Mouse (Mus musculus) midbrain, embryonic 13.5 days (tissue): ENCODE results near the gene Umad1. TPM values are rescaled to one million over a fixed set of nuclear protein-coding genes. Genes with fewer than 3 reads are reported as not detected.

Source experiments
- ATAC-seq: fragments of 200-750 bp; cut with Nextera tagmentation; 2 replicates; pipeline ENCODE4 v1.8.0; 2017; ENCODE audit warnings: mild to moderate bottlenecking, moderate TSS enrichment, moderate library complexity
- H3K27ac ChIP-seq: fragments of 300-500 bp; sonication (generic); 2 replicates; pipeline ENCODE4 v1.5.1; 2015; ENCODE audit warnings: inconsistent platforms, mild to moderate bottlenecking, moderate library complexity
- H3K27me3 ChIP-seq: fragments of 300-500 bp; sonication (generic); 2 replicates; pipeline ENCODE4 v1.6.1; 2015; ENCODE audit warnings: mild to moderate bottlenecking, inconsistent platforms
- H3K36me3 ChIP-seq: fragments of 300-500 bp; sonication (generic); 2 replicates; pipeline ENCODE4 v1.6.1; 2015; ENCODE audit warnings: mild to moderate bottlenecking, inconsistent platforms
- H3K4me1 ChIP-seq: fragments of 300-500 bp; sonication (generic); replicated peaks from 2 replicates; pipeline ENCODE4 v1.6.1; 2015; ENCODE audit warnings: inconsistent platforms
- H3K4me2 ChIP-seq: fragments of 300-500 bp; sonication (generic); replicated peaks from 2 replicates; pipeline ENCODE4 v1.6.1; 2015; ENCODE audit warnings: moderate library complexity, mild to moderate bottlenecking, inconsistent platforms
- H3K4me3 ChIP-seq: fragments of 300-500 bp; sonication (generic); replicated peaks from 2 replicates; pipeline ENCODE4 v1.5.1; 2015; ENCODE audit warnings: mild to moderate bottlenecking, inconsistent platforms
- H3K9ac ChIP-seq: fragments of 300-500 bp; sonication (generic); replicated peaks from 2 replicates; pipeline ENCODE4 v1.6.1; 2015; ENCODE audit warnings: mild to moderate bottlenecking, inconsistent platforms
- H3K9me3 ChIP-seq: fragments of 300-500 bp; sonication (generic); 2 replicates; pipeline ENCODE4 v1.6.1; 2016; ENCODE audit warnings: mild to moderate bottlenecking, inconsistent platforms
- WGBS: fragments of 180-500 bp; shearing (Covaris S2); methylation state at CpG from one replicate; pipeline ENCODE4 v1.1.7; 2015; 5-methylcytosine and 5-hydroxymethylcytosine counted together
- polyA plus RNA-seq: library from polyadenylated mRNA; unstranded; fragments of >200 nt; fragmentation: Nextera tagmentation; extraction: Ambion mirVana; gene quantifications from 2 replicates; pipeline ENCODE4 v1.2.1, GENCODE M21; 2015

Umad1 gene
- polyA plus RNA-seq, 1 experiment from 2014 or later, result 43.1 TPM

- no peak overlapping the region for H3K4me3 ChIP-seq
- no peaks in the 10 kb centered on the region for H3K27me3 ChIP-seq
- H3K27ac ChIP-seq, result no peak overlapping the region
- no peaks in the 10 kb centered on the region for H3K9me3 ChIP-seq
- H3K36me3 ChIP-seq, result peaks cover 8% of the 10 kb centered on the region
- H3K4me1 ChIP-seq, result 0 out of 2 replicates have a peak, but pooled peaks cover 4% of the 10 kb centered on the region
- no peak overlapping the region for H3K4me2 ChIP-seq
- 92% methylated on average over 5 of the region's 5 CpGs for WGBS
- H3K9ac ChIP-seq, result no peak overlapping the region
- no peak for ATAC-seq
These were observed 117.3 kb downstream of the Umad1 start for GRCm38 (mm10) chr6:8376351-8376750.

DNA sequence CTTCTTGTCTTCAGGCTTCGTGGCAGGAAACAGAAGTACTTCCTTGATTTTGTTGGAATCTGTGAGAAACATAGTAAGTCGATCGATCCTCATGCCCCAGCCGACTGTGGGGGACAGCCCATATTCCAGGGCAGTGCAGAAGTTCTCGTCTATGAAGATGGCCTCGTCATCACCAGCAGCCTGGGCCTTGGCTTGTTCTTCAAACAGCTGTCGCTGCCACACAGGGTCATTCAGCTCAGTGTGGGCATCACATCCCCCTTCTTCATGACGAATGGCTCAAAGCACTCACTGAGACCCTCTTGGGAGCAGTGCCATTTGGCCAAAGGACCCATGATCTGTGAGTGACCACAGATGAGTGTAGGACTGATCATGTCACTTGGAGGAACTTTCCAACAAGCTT, 118.6 kb downstream of the Umad1 start:
- Histone ChIP-seq H3K27ac (no peak overlapping the region), H3K9me3 (no peaks in the 10 kb centered on the region), H3K4me1 (0 out of 2 replicates have a peak, but pooled peaks cover 4% of the 10 kb centered on the region), H3K4me3 (no peak overlapping the region), H3K9ac (no peak overlapping the region), H3K4me2 (no peak overlapping the region), H3K36me3 (peaks cover 8% of the 10 kb centered on the region), H3K27me3 (no peaks in the 10 kb centered on the region)
- WGBS, result 93% methylated on average over 8 of the region's 8 CpGs
- ATAC-seq, result 0 out of 2 replicates have a peak, but pooled peaks have one; percentile 9

DNA sequence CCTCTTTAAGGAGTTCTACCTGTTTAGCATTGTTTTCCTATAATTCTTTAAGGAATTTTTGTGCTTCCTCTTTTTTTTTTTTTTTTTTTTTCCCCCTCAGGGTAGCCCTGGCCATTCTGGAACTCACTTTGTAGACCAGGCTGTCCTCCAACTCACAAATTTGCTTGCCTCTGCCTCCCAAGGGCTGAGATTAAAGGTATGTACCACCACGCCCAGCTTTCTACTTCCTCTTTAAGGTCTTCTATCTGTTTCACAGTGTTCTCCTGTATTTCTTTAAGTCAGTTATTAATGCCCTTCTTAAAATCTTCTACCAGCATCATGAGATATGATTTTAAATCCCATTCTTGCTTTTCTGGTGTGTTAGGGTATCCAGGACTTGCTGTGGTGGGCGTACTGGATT, 130.2 kb downstream of the Umad1 start:
- Histone ChIP-seq H3K27ac (no peak overlapping the region), H3K27me3 (no peaks in the 10 kb centered on the region), H3K4me2 (no peak overlapping the region), H3K9me3 (no peaks in the 10 kb centered on the region), H3K9ac (no peak overlapping the region), H3K4me3 (no peak overlapping the region), H3K36me3 (no peaks in the 10 kb centered on the region), H3K4me1 (no peaks in the 10 kb centered on the region)
- WGBS, result 97% methylated on average over 2 of the region's 2 CpGs
- ATAC-seq, result no peak

GRCm38 (mm10) chr6:8390296-8390695, 131.2 kb downstream of the Umad1 start:
- H3K4me1 ChIP-seq, result peaks cover 7% of the 10 kb centered on the region
- no peak overlapping the region for H3K4me3 ChIP-seq
- no peak overlapping the region for H3K27ac ChIP-seq
- H3K36me3 ChIP-seq, result no peaks in the 10 kb centered on the region
- no peaks in the 10 kb centered on the region for H3K27me3 ChIP-seq
- no peak for ATAC-seq
- no peak overlapping the region for H3K4me2 ChIP-seq
- WGBS, result 94% methylated on average over 6 of the region's 6 CpGs
- no peak overlapping the region for H3K9ac ChIP-seq
- H3K9me3 ChIP-seq, result no peaks in the 10 kb centered on the region

GRCm38 (mm10) chr6:8390935-8391334, 131.8 kb downstream of the Umad1 start:
- no peak overlapping the region for H3K4me3 ChIP-seq
- H3K27ac ChIP-seq, result no peak overlapping the region
- H3K9me3 ChIP-seq, result no peaks in the 10 kb centered on the region
- no peak overlapping the region for H3K4me2 ChIP-seq
- H3K9ac ChIP-seq, result no peak overlapping the region
- ATAC-seq, result no peak
- H3K4me1 ChIP-seq, result peaks cover 7% of the 10 kb centered on the region
- H3K36me3 ChIP-seq, result no peaks in the 10 kb centered on the region
- WGBS, result 84% methylated on average over 2 of the region's 2 CpGs
- no peaks in the 10 kb centered on the region for H3K27me3 ChIP-seq

DNA sequence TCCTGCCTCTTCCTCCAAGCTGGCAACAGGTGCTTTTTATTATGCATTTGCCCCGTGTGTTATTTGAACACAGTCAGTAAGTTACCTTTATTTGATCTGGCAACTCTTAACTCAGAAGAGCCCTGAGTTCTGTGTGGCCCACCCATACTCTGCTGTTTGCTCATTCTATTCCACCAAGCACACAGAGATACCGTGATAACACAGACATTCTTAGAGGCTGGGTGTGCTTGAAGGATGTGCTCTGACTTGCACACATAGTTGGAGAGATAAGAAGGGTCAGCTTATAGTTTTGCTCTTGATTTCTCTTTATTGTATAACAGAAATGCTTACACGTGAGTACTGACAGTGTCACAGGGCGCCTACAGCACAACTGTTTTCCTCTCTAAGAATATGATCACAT, 133.9 kb downstream of the Umad1 start:
- no peak overlapping the region for H3K9ac ChIP-seq
- no peak overlapping the region for H3K4me3 ChIP-seq
- H3K4me2 ChIP-seq, result no peak overlapping the region
- H3K9me3 ChIP-seq, result no peaks in the 10 kb centered on the region
- 91% methylated on average over 4 of the region's 4 CpGs for WGBS
- ATAC-seq, result no peak
- H3K27me3 ChIP-seq, result no peaks in the 10 kb centered on the region
- peaks cover 7% of the 10 kb centered on the region for H3K4me1 ChIP-seq
- H3K27ac ChIP-seq, result no peak overlapping the region
- H3K36me3 ChIP-seq, result no peaks in the 10 kb centered on the region

- peaks cover 7% of the 10 kb centered on the region for H3K4me1 ChIP-seq
- H3K4me3 ChIP-seq, result no peak overlapping the region
- no peak for ATAC-seq
- H3K4me2 ChIP-seq, result no peak overlapping the region
- H3K36me3 ChIP-seq, result no peaks in the 10 kb centered on the region
- H3K9me3 ChIP-seq, result no peaks in the 10 kb centered on the region
- no peak overlapping the region for H3K27ac ChIP-seq
- H3K9ac ChIP-seq, result no peak overlapping the region
- no peaks in the 10 kb centered on the region for H3K27me3 ChIP-seq
These were observed 135.0 kb downstream of the Umad1 start for GRCm38 (mm10) chr6:8394044-8394443.

GRCm38 (mm10) chr6:8395061-8395460, 136.0 kb downstream of the Umad1 start:
- H3K36me3 ChIP-seq, result no peaks in the 10 kb centered on the region
- H3K27me3 ChIP-seq, result no peaks in the 10 kb centered on the region
- H3K4me1 ChIP-seq, result peaks cover 7% of the 10 kb centered on the region
- 28% methylated on average over 4 of the region's 4 CpGs for WGBS
- no peaks in the 10 kb centered on the region for H3K9me3 ChIP-seq
- ATAC-seq, result peak; percentile 56; the same call in 1 of the 2 replicates
- no peak overlapping the region for H3K27ac ChIP-seq
- H3K9ac ChIP-seq, result no peak overlapping the region
- no peak overlapping the region for H3K4me3 ChIP-seq
- no peak overlapping the region for H3K4me2 ChIP-seq

- Histone ChIP-seq H3K36me3 (no peaks in the 10 kb centered on the region), H3K9ac (no peak overlapping the region), H3K4me3 (no peak overlapping the region), H3K4me2 (no peak overlapping the region), H3K27me3 (no peaks in the 10 kb centered on the region), H3K4me1 (peaks cover 12% of the 10 kb centered on the region), H3K9me3 (no peaks in the 10 kb centered on the region), H3K27ac (no peak overlapping the region)
- WGBS, result 82% methylated on average over 7 of the region's 7 CpGs
- ATAC-seq, result peak; percentile 55; the same call in 1 of the 2 replicates
These were observed 138.2 kb downstream of the Umad1 start for GRCm38 (mm10) chr6:8397252-8397651.

DNA sequence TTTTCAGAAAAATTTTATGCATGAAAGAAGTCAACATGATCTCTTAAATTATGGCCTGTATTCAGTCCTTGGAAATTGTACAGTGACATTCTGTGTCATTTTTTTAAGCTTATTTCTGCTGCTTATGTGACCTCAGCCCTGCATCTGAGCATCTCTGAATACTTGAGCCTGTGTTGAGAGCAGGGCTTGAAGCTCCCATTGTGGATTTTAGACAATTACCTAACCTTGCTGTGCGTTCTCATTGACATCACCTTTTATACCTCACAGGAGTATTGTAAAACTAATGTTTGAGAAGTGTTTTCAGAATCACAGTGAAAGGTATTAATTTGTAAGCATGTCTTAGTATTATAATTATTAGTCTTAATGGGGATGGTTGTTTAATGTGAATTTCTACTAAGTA, 140.6 kb downstream of the Umad1 start:
- ATAC-seq, result no peak
- Histone ChIP-seq H3K36me3 (peaks cover 5% of the 10 kb centered on the region; the same call in 1 of the 2 replicates), H3K27me3 (no peaks in the 10 kb centered on the region), H3K4me1 (peaks cover 9% of the 10 kb centered on the region), H3K27ac (no peak overlapping the region), H3K4me3 (no peak overlapping the region), H3K9ac (no peak overlapping the region), H3K9me3 (no peaks in the 10 kb centered on the region), H3K4me2 (no peak overlapping the region)
- 59% methylated on average over 1 of the region's 1 CpGs for WGBS

- no peak for ATAC-seq
- Histone ChIP-seq H3K4me3 (no peak overlapping the region), H3K27ac (no peak overlapping the region), H3K9ac (no peak overlapping the region), H3K4me2 (no peak overlapping the region), H3K27me3 (no peaks in the 10 kb centered on the region), H3K36me3 (peaks cover 5% of the 10 kb centered on the region; the same call in 1 of the 2 replicates), H3K4me1 (0 out of 2 replicates have a peak, but pooled peaks cover 5% of the 10 kb centered on the region), H3K9me3 (no peaks in the 10 kb centered on the region)
- 92% methylated on average over 5 of the region's 5 CpGs for WGBS
These were observed 144.0 kb downstream of the Umad1 start for GRCm38 (mm10) chr6:8403127-8403526.

DNA sequence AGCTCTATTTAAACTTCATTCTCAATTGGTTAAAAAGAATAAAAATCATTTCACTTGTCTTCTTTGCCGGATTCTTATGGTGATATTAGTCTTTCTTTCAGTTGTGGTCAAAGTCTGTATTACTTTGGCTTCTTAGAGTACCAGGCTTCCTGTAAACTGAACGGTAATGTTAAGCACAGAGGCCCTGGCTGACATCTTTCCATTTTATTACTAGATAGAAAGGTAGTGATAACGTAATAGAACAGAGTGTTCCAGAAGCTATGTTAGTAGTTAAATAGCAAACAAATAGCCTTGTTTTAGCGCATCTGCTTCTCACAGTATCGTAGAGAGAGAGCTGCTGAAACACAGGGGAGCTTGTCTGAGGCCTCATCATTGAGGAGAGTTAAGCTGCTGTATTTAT, 146.8 kb downstream of the Umad1 start:
- no peak overlapping the region for H3K9ac ChIP-seq
- no peak overlapping the region for H3K4me2 ChIP-seq
- H3K36me3 ChIP-seq, result peaks cover 5% of the 10 kb centered on the region; the same call in 1 of the 2 replicates
- no peak overlapping the region for H3K27ac ChIP-seq
- WGBS, result 92% methylated on average over 5 of the region's 5 CpGs
- no peaks in the 10 kb centered on the region for H3K27me3 ChIP-seq
- H3K4me1 ChIP-seq, result no peaks in the 10 kb centered on the region
- H3K4me3 ChIP-seq, result no peak overlapping the region
- no peaks in the 10 kb centered on the region for H3K9me3 ChIP-seq
- ATAC-seq, result no peak

GRCm38 (mm10) chr6:8408332-8408731, 149.2 kb downstream of the Umad1 start:
- no peak overlapping the region for H3K4me3 ChIP-seq
- no peaks in the 10 kb centered on the region for H3K27me3 ChIP-seq
- no peak overlapping the region for H3K9ac ChIP-seq
- 96% methylated on average over 2 of the region's 2 CpGs for WGBS
- no peaks in the 10 kb centered on the region for H3K36me3 ChIP-seq
- ATAC-seq, result no peak
- no peaks in the 10 kb centered on the region for H3K9me3 ChIP-seq
- H3K4me2 ChIP-seq, result no peak overlapping the region
- peaks cover 6% of the 10 kb centered on the region for H3K4me1 ChIP-seq
- no peak overlapping the region for H3K27ac ChIP-seq
